Mouse (Mus musculus) liver, postnatal 0 days (tissue): ENCODE results near the gene Plch2.

Experiments
- CTCF ChIP-seq: sonication (generic); IDR thresholded peaks from 2 replicates; pipeline ENCODE4 v1.5.1; 2016; ENCODE audit warnings: antibody characterized with exemption, low read depth
- EP300 ChIP-seq: IDR thresholded peaks from 2 replicates; pipeline ENCODE4 v1.6.1; 2016; ENCODE audit warnings: antibody characterized with exemption, low read depth, mild to moderate bottlenecking

GRCm38 (mm10) chr4:154981530-154981929 lies 75.1 kb downstream of the Plch2 start:
- TF ChIP-seq EP300 (no peak), CTCF (peak; percentile 77)
